Mouse (Mus musculus) bone marrow macrophage, adult 2 months (primary cell): Measurements from ENCODE around the gene Hmg20b.

Source experiments
- CTCF ChIP-seq: IDR thresholded peaks from 2 replicates; pipeline ENCODE4 v1.5.1; 2012; ENCODE audit warnings: low read depth, mild to moderate bottlenecking, low read length, moderate library complexity
- POLR2A ChIP-seq: IDR thresholded peaks from 2 replicates; pipeline ENCODE4 v1.6.1; 2012; ENCODE audit warnings: mild to moderate bottlenecking, low read depth, low read length, borderline replicate concordance

GRCm38 (mm10) chr10:81351678-81352291, 1.5 kb upstream of the Hmg20b start:
- TF ChIP-seq POLR2A (no peak), CTCF (no peak)
